Mouse (Mus musculus) neural tube, embryonic 11.5 days (tissue): ENCODE measurements at regions not wholly inside any gene's neighbourhood (a gene's known extent, or its start where the extent isn't known, plus 50 kb on each side); places are given as distances from the start of the nearest gene placed in this dataset.
A peak's percentile ranks its signal among the peaks of the same experiment; 100 is the strongest.

Source experiments
- ATAC-seq: fragments of 200-750 bp; cut with Nextera tagmentation; 2 replicates; pipeline ENCODE4 v1.8.0; 2017; ENCODE audit warnings: moderate number of reproducible peaks, mild to moderate bottlenecking, moderate TSS enrichment, moderate library complexity; ENCODE audit not compliant: insufficient read depth, low FRiP score, low TSS enrichment
- DNase-seq: peaks from one replicate; pipeline ENCODE4 v3.0.0-alpha.2; 2015; ENCODE audit warnings: low spot score
- H3K27ac ChIP-seq: fragments of 300-500 bp; sonication (generic); 2 replicates; pipeline ENCODE4 v1.5.1; 2014; ENCODE audit warnings: low read depth, mild to moderate bottlenecking, low read length
- H3K27me3 ChIP-seq: fragments of 300-500 bp; sonication (generic); 2 replicates; pipeline ENCODE4 v1.6.1; 2014; ENCODE audit warnings: mild to moderate bottlenecking, low read length, mixed read lengths; ENCODE audit not compliant: control insufficient read depth, insufficient read depth
- H3K36me3 ChIP-seq: fragments of 300-500 bp; sonication (generic); 2 replicates; pipeline ENCODE4 v1.6.1; 2014; ENCODE audit warnings: mild to moderate bottlenecking, low read length, moderate library complexity, mixed read lengths; ENCODE audit not compliant: control insufficient read depth, insufficient read depth
- H3K4me1 ChIP-seq: fragments of 300-500 bp; sonication (generic); 2 replicates; pipeline ENCODE4 v1.6.1; 2014; ENCODE audit warnings: low read length, mixed read lengths; ENCODE audit not compliant: control insufficient read depth, insufficient read depth
- H3K4me2 ChIP-seq: fragments of 300-500 bp; sonication (generic); 2 replicates; pipeline ENCODE4 v1.6.1; 2014; ENCODE audit warnings: low read depth, mild to moderate bottlenecking, moderate library complexity
- H3K4me3 ChIP-seq: fragments of 300-500 bp; sonication (generic); 2 replicates; pipeline ENCODE4 v1.5.1; 2014; ENCODE audit warnings: low read depth, low read length
- H3K9ac ChIP-seq: fragments of 300-500 bp; sonication (generic); 2 replicates; pipeline ENCODE4 v1.6.1; 2014; ENCODE audit warnings: mild to moderate bottlenecking, low read length
- H3K9me3 ChIP-seq: fragments of 300-500 bp; sonication (generic); 2 replicates; pipeline ENCODE4 v1.6.1; 2016; ENCODE audit warnings: low read length; ENCODE audit not compliant: control insufficient read depth
- WGBS: fragments of 180-500 bp; shearing (Covaris S2); extraction: QIAGEN DNeasy Blood & Tissue Kit; methylation state at CpG from one replicate; pipeline ENCODE4 v1.1.7; 2014; 5-methylcytosine and 5-hydroxymethylcytosine counted together

- H3K4me3 ChIP-seq, result no peak overlapping the region
- no peaks in the 10 kb centered on the region for H3K9me3 ChIP-seq
- no peaks in the 10 kb centered on the region for H3K4me1 ChIP-seq
- WGBS, result 77% methylated on average over 1 of the region's 1 CpGs
- H3K36me3 ChIP-seq, result no peaks in the 10 kb centered on the region
- no peak overlapping the region for H3K4me2 ChIP-seq
- no peaks in the 10 kb centered on the region for H3K27me3 ChIP-seq
- H3K9ac ChIP-seq, result no peak overlapping the region
- DNase-seq, result no peak
- ATAC-seq, result no peak
- H3K27ac ChIP-seq, result no peak overlapping the region
Measured at GRCm38 (mm10) chr19:14849561-14849960, 251.7 kb upstream of the Tle4 start.

- H3K4me1 ChIP-seq, result no peaks in the 10 kb centered on the region
- DNase-seq (no peak), ATAC-seq (peak; percentile 58; the same call in 1 of the 2 replicates)
- WGBS, result 29% methylated on average over 4 of the region's 4 CpGs
- H3K27me3 ChIP-seq, result no peaks in the 10 kb centered on the region
- no peak overlapping the region for H3K27ac ChIP-seq
- no peak overlapping the region for H3K4me2 ChIP-seq
- no peaks in the 10 kb centered on the region for H3K36me3 ChIP-seq
- H3K9ac ChIP-seq, result no peak overlapping the region
- no peak overlapping the region for H3K4me3 ChIP-seq
- no peaks in the 10 kb centered on the region for H3K9me3 ChIP-seq
Measured at GRCm38 (mm10) chr19:14847120-14847519, 249.3 kb upstream of the Tle4 start.

GRCm38 (mm10) chr19:14835629-14836028 lies 237.8 kb upstream of the Tle4 start:
- 62% methylated on average over 8 of the region's 8 CpGs for WGBS
- Histone ChIP-seq H3K27ac (no peak overlapping the region), H3K4me3 (no peak overlapping the region), H3K4me1 (no peaks in the 10 kb centered on the region), H3K4me2 (no peak overlapping the region), H3K27me3 (no peaks in the 10 kb centered on the region), H3K36me3 (no peaks in the 10 kb centered on the region), H3K9me3 (no peaks in the 10 kb centered on the region), H3K9ac (no peak overlapping the region)
- DNase-seq (no peak), ATAC-seq (no peak)

GRCm38 (mm10) chr19:14816354-14816753 lies 218.5 kb upstream of the Tle4 start:
- H3K27ac ChIP-seq, result no peak overlapping the region
- H3K4me3 ChIP-seq, result no peak overlapping the region
- H3K9ac ChIP-seq, result no peak overlapping the region
- WGBS, result 77% methylated on average over 3 of the region's 3 CpGs
- H3K9me3 ChIP-seq, result no peaks in the 10 kb centered on the region
- ATAC-seq (no peak), DNase-seq (no peak)
- H3K36me3 ChIP-seq, result no peaks in the 10 kb centered on the region
- H3K27me3 ChIP-seq, result no peaks in the 10 kb centered on the region
- no peaks in the 10 kb centered on the region for H3K4me1 ChIP-seq
- no peak overlapping the region for H3K4me2 ChIP-seq

- no peak for DNase-seq
- 65% methylated on average over 6 of the region's 6 CpGs for WGBS
- no peak overlapping the region for H3K27ac ChIP-seq
- H3K9me3 ChIP-seq, result no peaks in the 10 kb centered on the region
- ATAC-seq, result no peak
- H3K9ac ChIP-seq, result no peak overlapping the region
- H3K4me2 ChIP-seq, result no peak overlapping the region
- no peaks in the 10 kb centered on the region for H3K36me3 ChIP-seq
- H3K4me3 ChIP-seq, result no peak overlapping the region
- H3K4me1 ChIP-seq, result no peaks in the 10 kb centered on the region
- no peaks in the 10 kb centered on the region for H3K27me3 ChIP-seq
Measured at GRCm38 (mm10) chr19:14806787-14807186, 208.9 kb upstream of the Tle4 start.

GRCm38 (mm10) chr19:14802909-14803650 lies 205.2 kb upstream of the Tle4 start:
- no peak for DNase-seq

GRCm38 (mm10) chr19:14801669-14802068 lies 203.8 kb upstream of the Tle4 start:
- Histone ChIP-seq H3K9ac (no peak overlapping the region), H3K4me3 (no peak overlapping the region), H3K4me2 (no peak overlapping the region), H3K9me3 (no peaks in the 10 kb centered on the region), H3K4me1 (no peaks in the 10 kb centered on the region), H3K27ac (no peak overlapping the region), H3K27me3 (no peaks in the 10 kb centered on the region), H3K36me3 (no peaks in the 10 kb centered on the region)
- 87% methylated on average over 8 of the region's 8 CpGs for WGBS
- no peak for DNase-seq
- ATAC-seq, result no peak

More at GRCm38 (mm10) chr19:14802909-14803650, 205.2 kb upstream of the Tle4 start:
- Histone ChIP-seq H3K4me3 (no peak overlapping the region), H3K27me3 (no peaks in the 10 kb centered on the region), H3K4me2 (no peak overlapping the region), H3K27ac (no peak overlapping the region), H3K36me3 (no peaks in the 10 kb centered on the region), H3K9ac (no peak overlapping the region), H3K4me1 (no peaks in the 10 kb centered on the region), H3K9me3 (no peaks in the 10 kb centered on the region)
- no peak for ATAC-seq
- 35% methylated on average over 5 of the region's 5 CpGs for WGBS

- Histone ChIP-seq H3K4me2 (no peak overlapping the region), H3K4me3 (no peak overlapping the region), H3K27me3 (no peaks in the 10 kb centered on the region), H3K27ac (no peak overlapping the region), H3K9me3 (no peaks in the 10 kb centered on the region), H3K36me3 (no peaks in the 10 kb centered on the region), H3K4me1 (no peaks in the 10 kb centered on the region), H3K9ac (no peak overlapping the region)
- ATAC-seq, result no peak
- DNase-seq, result no peak
- WGBS, result 82% methylated on average over 6 of the region's 6 CpGs
Measured at GRCm38 (mm10) chr19:14799002-14799401, 201.2 kb upstream of the Tle4 start.

GRCm38 (mm10) chr19:14798417-14798816 lies 200.6 kb upstream of the Tle4 start:
- Histone ChIP-seq H3K4me1 (no peaks in the 10 kb centered on the region), H3K36me3 (no peaks in the 10 kb centered on the region), H3K27ac (no peak overlapping the region), H3K4me2 (no peak overlapping the region), H3K9me3 (no peaks in the 10 kb centered on the region), H3K4me3 (no peak overlapping the region), H3K9ac (no peak overlapping the region), H3K27me3 (no peaks in the 10 kb centered on the region)
- DNase-seq (peak; percentile 20), ATAC-seq (no peak)
- WGBS, result 87% methylated on average over 7 of the region's 7 CpGs
